Mouse (Mus musculus): ENCODE measurements around the gene Nemf.
"Not testable (repeated sequence)": the region's sequence is repeated elsewhere in the genome, so short reads cannot be mapped to it uniquely, and the experiment has no call there.

The Nemf gene

DNA sequence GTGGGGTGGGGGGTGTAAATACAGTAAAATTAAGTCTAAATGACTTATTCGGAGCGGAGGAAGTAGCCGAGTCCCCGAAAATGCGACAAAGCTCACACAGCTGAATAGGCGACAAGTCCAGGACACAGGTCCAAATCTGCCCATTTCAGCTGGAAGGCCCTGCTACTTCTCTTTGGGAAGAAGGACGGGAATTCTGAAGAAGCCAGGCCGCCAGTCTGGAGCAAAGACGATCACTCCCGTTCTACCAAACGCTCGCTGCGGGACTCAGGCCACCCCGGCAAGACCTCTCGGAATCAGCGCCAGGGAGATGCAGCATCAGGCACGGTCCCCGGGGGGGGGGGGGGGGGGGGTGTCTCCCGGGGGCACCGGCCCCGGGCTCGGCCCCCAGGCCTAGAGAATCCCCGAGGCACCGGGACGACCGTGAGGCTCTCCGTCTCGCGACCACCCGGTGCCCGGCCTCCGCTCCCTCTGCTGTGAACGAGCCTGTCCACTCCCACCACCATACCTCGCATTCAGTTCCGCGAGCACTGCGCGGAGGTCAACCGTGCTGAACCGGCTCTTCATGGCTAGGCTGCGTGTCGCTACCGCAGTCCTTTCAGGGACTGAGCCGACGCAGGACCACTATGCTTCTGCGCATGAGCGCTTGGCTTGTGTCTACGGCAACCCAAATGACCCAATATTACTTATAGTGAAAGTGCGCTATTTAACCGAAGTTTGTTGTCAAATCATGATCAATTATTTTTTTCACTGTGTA lies at the start of gene Nemf:
Gene Nemf, minus strand, starts transcription at position 620 of the 754 bp plus-strand sequence.
- DNase-seq (ENCODE audit: low spot score in 2 of 2) = peak; percentile 87 to 90

DNA sequence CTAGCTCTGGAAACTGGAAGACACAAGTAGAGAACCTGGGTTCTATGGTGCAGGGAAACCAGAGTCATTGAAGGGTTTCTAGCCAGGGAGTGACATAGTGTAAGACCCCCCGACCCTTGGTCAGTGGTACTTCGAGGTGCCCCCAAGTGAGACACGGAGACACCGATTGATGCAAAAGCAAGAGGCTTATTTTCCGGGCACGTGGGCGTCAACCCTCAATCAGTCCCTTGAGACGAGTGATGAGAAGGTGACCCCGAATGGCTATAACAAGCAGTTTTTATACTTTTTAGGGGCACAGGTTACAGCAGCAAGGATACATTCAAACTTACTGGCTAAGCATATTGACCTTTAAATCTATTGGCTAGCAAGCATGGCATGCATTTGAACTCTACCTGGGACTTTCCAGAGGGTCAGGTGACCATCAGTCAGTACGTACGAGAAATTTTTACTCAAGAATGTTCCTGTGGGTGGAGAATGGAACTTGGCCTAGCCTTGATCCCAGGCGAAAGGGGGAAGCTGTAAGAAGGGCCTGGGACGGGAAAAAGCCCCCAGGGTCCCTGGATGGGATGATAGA lies 45.7 kb upstream of the Nemf start:
- DNase-seq (ENCODE audit: low spot score in 2 of 2) = no peak

DNA sequence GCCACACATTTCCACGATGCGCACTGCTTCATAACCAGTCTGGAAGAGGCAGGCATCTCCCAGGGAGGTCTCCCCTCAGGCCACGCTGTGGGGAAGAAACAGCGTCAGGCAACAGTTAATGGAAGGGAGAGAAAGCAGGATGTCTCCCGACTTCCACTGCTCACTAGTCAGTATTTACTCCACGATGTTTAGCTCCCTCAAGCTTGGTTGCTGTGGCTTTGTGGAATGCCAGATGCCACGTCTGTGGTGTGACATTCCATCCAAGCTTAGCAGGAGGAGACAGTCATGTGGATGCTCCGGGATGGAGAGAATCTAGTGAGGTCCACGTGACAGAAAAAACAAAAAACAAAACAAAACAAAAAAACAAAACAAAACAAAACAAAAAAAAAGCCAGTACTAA lies 45.1 kb upstream of the Nemf start:
- DNase-seq (ENCODE audit: low spot score in 2 of 2) = no peak

DNA sequence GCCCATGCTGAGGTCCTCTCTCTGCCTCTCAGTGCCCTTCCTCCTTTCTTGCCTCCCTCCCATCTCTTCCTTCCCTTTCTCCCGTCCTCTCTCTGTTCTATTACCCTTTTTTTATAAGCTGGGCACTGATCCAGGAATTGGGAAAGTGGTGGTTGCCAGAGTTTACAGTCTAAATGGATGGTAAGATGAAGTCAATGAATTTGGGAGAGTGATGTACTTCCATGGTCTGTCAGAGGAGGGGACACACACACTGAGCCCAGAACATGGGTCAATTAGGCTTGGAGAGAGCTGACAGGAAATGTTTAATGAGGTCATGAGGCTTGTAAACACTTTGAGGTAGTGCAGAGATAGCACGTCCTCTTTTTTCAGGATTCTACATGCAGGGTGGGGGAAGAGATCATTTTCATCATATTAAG lies 43.9 kb upstream of the Nemf start:
- no peak for DNase-seq (ENCODE audit: low spot score in 2 of 2)

DNA sequence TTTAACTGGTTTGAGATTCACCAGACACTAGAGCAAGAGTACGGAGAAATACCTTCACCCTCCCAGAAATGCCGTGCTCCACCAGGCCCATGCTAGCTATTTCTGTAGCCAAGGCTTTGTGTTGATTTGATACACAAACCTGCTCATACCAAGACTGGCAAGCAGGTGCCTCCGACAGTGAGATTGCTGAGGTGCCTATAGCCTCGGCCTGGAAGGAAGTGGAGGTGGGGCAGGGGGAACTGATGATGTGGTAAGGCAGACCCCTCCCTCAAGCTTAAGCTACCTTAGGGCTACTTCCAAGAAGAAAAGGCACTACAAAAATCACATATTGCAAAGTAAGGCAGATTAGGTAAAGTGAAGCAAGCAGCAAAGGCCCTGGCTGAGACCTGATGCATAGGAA lies 43.4 kb upstream of the Nemf start:
- no peak for DNase-seq (ENCODE audit: low spot score in 2 of 2)

DNA sequence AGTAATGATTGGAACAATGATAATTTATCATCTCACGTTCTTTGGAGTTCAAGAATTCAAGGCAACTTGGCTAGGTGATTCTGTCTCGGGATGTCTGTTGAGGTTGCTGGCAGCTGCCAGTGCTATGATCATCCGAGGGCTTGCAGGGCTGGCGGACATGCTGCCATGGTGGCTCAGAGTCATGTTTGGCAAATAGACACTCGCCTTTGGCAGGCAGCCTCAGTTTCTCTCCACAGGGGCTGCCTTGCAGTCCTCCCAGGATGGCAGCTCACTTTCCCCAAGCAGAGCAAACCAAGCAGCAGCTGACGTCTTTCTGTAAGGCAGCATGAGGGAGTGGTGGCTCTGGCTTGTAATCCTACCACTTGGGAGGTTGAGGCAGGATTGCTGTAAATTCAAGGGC lies 37.5 kb upstream of the Nemf start:
- peak in 1 of 2 experiments; percentile 29 for DNase-seq (ENCODE audit: low spot score in 2 of 2)

DNA sequence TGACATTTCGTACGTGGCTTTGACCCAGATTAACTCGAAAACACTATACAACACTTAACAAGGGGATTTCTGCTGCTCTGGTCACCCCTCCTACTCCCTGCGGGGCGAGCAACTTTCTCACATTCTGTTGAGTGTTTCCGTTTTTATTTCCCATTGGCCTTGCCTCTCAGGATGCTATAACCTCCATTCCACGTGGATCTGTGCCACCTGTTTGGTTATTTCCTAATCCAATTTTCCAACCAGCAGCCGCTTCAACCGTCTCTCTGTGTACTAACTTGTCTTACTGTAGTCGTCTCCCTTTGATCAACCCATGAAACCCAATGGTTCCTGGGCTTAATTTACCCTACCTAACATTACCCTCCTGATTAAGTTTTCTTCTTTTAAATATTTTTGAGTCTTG lies 36.1 kb upstream of the Nemf start:
- DNase-seq (ENCODE audit: low spot score in 2 of 2) = no peak

DNA sequence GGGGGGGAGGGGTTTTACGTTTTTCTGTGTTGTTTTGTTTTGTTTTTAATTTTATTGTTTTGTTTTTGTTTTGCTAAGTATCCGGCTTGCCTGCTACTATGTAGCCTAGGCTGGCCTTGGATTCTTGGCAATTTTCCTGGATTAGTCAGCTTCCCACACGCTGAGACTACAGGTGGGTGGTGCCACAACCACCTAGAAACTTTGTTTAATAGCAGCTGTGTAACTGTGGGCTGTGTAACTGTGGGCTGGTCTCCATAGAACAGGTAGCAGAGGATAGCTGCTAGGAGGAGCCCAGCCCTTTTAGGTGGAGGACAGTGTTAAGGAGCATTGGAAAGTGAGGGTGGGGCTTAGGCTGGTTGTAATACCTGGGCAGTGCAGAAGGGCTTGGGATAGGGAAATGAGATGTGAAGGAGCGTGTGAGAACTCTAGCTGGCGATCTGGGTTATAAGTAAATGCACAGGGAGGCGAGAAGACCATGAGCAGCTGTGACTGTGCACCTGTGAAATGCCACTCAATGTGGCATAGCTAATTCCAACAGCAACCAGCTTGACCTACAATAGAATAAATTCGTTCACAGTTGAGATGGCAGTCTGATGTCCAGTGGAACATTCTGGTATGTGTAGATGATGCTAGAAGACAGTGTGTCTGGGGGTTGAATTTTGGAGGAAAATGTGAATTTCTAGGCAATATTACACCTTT lies 33.2 kb upstream of the Nemf start:
- no peak for DNase-seq (ENCODE audit: low spot score in 2 of 2)

DNA sequence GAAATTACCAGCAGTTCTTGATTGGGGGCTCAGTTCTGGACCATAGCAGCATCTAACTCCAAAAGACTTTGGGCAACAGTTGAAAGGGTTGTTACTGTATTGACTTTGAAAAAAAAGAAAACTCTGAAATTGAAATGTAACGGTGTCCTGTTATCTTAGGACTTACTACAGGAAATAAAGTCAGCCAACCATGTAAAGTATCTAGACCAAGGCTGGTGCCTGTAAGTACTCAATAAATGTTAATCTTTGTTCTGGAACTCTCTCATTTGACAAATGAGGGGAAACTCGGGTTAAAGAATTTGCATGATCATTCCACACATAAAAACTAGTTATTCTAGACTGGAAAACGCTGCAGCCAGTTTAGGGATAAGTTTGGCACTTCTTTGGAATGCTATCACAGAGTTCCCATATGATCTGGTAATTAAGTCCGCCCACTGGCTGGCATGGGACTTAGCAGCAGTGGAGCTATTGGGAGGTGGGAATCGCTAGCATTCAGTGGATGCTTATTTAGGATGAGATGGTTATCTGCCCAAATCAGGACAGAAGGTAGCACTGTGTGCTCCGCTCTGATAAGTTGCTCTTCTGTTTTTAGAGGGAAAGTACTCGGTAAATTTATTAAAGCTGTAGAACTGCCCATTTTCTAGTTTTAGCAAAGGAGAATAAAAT lies 32.4 kb upstream of the Nemf start:
- DNase-seq (ENCODE audit: low spot score in 2 of 2) = peak; percentile 52 to 64

DNA sequence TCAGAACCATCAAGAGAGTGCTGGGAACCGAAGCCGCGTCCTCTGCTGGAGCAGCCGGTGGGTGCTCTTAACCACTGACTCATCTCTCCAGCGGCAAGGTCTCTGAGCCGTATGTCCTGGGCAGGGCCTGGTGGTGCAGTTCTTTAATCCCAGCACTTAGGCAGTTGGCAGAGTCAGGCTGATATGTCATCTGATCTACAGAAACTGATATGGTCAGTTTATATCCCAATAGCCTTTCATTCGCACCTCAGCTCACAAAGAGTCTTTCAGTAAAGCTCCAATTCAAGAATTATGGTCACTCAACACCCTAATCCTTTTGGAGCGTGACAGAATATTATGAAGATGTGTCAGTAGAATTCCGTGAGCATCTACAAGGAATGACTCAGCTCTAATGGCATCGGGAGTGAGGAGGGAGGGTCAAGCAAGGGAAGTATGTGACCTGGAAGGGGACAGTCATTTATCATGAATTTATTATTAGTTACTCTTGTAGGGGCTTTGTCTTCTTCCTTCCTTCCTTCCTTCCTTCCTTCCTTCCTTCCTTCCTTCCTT lies 31.4 kb upstream of the Nemf start:
- DNase-seq (ENCODE audit: low spot score in 2 of 2) = no peak

DNA sequence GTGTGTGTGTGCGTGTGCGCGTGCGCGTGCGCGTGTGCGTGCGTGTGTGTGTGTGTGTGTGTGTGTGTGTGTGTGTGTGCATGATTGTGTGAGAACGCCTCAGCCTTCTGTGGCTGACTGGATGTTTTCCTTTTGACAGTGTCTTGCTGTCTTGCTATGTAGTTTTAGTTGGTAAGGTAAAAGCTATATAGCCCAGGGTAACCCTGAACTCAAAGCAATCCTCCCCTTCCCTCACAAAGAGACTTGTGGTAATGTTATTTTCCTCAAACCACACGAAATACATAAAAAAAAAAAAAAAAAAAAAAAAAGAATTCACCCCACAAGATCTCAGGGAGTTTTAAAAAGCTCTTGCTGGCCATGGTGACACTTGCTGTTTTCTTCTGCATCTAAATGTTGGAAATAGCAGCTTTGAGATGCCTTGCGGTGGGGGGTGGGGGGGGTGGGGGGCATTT lies 29.3 kb upstream of the Nemf start:
- not testable (repeated sequence) for DNase-seq (ENCODE audit: low spot score in 2 of 2)

DNA sequence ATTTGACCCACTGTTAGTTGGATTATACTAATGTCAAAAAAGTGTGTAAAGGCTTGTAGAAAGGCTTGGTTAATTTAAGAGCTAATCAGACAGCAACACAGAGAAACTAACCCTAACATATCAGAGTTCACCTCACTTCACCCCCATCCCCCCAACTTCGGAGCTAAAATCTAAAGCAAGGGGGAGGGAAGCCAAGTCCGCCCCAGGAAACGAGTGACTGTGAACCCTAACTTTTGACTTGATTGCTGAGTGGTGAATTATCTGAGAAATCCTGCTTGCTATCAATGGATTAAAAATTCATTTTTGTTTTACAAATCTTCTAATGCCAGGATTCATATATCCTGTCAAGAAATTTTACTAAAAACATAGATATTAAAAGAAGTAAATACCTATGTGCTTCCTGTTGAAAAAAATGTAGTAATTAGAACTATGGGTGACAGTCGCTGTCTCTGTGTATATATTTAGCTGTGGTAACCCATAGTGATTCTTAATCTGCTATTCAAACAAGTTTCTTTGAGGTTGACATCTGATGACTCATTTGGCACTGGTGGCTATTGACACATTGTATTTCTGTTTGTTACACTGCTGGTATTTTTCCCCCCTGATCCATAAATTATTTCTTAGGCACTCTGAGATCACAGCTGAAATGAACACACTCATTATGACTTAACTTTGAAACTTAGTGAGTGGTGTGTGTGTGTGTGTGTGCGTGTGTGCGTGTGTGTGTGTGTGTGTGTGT lies 28.7 kb upstream of the Nemf start:
- DNase-seq (ENCODE audit: low spot score in 2 of 2) = no peak

DNA sequence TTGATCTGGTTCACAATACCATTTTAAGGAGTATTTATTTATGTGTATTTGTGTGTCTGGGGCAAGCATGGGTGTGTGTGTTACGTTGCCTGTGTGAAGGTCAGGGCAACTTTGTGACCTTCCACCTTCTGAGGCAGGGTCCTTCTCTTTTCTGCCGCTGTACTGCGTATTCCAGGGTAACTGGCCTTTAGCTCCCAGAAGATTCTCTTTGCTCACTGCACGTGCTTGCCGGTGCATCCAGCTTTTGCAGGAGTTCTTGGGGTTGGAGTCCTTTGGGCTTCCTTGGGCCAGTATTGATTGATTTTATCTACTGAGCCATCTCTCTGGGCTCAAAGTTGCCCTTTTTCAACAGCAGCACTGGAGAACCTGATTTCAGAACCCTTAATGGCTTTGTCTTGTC lies 27.6 kb upstream of the Nemf start:
- DNase-seq (ENCODE audit: low spot score in 2 of 2) = no peak

DNA sequence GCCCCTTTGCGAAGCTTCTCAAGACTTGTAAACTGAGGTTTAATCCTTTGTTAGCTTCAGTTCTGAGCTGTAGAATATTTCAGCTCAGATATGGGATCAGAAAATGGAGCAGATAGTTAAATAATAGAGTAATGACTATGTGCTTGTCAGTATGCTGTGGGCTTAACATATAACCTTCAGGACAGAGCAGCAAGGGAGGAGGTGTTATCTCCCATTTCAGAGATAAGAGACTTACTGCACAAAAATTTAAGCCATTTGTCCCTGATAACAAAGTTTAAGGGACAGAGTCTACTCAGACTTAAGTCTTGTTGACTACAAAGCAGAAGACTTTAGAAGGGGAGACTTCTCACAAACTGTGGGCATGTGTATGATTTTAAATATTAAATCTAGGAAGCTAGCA lies 25.9 kb upstream of the Nemf start:
- DNase-seq (ENCODE audit: low spot score in 2 of 2) = no peak

DNA sequence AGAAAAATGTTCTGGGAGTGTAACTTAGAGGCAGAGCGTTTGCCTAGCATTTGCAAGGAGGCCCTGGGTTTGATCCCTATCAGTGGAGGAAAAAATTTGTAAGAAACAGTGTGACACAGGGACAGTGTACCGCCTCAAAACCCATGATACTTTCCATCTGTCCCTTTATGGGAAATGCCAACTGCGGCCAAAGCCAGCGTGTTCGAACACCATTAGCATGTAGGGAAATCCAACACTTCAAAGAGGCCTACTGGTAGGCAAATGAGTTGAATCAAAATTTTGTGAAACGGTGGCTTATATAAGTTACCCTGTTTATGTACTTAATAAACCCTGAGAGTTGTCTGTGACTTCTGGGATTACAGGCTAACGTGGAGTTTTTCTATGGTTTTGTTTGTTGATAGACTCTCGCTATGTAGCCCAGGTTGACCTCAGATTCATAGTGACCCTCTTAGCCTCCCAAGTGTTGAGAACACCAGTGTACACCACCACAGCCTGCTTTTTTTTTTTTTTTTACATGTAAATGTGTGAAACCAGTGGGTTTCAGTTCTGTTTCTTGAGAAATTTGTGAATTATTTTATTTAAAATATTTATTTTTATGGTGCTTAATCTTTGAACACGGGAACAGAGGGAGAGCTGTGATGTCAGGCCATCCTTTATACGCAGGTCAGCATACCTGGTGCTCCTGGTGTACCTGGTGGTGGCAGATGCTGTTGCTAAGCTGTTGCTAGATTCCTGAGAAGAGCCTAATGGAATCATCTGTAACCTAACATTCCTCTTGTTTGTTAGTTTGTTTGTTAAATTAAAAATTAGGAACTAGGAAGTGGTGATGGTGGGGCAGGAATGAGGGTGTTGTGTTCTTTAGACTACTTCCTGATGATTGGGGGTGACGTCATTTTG lies 21.8 kb upstream of the Nemf start:
- no peak for DNase-seq (ENCODE audit: low spot score in 2 of 2)

DNA sequence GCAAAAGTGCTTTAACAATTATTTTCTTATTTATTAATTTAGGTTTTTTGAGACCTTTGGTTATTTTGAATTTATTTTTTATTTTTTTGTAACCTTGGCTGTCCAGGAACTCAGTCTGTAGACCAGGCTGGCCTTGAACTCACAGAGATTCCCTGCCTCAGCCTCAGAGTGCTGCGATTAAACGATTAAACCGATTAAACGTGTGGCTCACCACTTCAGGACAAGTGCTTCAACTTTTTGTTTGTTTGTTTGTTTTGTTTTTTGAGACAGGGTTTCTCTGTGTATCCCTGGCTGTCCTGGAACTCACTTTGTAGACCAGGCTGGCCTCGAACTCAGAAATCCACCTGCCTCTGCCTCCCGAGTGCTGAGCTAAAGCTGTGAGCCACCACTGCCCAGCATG lies 20.7 kb upstream of the Nemf start:
- not testable (repeated sequence) for DNase-seq (ENCODE audit: low spot score in 2 of 2)

DNA sequence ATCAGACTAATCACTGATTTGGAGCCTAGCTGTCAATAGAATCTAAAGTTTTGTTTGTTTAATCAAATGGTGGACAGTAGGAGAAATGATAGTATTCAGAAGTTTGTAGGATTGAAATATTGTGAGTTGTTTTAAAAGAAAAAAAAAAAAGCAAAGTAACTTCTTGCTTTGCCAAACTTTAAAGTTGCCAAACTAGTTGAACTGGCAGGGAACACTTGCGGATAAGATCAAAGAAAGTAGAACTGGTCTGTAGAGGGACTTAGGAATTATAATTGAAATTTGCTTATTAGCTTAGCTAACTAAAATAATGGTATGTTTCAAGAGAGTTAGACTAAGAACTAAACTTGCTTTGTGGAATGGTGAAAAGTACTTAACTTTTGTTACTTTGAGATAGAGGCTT lies 20.2 kb upstream of the Nemf start:
- no peak for DNase-seq (ENCODE audit: low spot score in 2 of 2)

DNA sequence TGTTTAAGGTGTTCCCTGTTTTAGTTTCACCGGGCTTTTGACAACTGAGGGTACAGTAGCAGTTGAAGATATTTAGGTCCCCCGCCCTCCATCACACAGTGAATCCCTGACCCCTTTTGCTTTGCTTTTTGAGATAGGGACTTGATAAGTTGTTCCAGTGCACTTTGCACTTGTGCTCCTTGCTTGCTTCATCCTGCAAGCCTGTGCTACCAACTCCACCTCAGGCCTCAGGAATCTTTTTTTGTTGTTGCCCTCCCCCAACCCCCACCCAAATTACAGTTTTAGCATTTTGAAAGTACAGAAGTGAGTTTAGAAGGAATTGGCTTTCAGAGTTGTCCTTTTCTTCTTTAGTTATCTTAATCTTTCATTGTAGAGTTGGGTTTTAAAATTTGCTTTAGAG lies 19.2 kb upstream of the Nemf start:
- no peak for DNase-seq (ENCODE audit: low spot score in 2 of 2)

DNA sequence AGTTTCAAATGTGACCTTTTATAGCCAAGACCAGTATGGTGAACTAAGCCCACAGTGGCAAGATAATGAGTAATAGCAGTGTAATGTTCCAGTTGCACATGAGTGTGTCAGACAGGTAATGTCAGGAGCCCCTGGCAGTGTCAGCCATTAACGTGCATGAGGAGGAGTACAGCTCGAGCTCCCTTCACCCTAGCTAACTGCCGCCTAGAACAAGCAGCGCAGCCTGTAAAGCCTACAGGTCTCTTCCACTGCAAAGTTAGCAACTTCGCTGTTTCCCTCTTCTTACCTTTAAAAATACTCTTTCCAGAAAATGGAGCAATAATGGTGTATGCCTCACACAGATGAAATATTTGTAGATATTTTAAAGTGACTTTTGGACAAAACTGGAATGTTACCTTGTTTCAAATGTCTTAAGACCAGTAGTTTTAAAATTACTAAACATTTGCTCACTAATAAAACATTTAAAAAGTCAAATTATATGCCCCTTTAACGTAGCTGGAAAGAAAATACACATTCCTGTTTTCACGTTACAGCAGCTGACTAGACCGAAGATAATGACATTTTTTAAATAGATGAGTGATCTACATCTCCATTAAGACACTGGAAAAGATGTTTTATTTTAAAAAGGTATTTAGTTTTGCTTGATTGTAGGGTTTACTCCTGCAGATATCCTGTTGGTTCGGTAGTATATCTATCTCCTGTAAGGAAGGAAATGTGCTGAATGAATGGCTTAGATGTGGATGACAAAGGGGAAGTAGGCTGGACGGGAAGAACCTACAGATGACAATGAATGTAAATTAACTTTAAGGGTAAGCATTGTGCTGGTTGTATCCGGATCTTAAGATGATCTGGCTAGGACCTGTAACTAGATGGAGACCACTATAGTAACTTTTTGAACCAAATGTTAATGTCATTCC lies 17.1 kb upstream of the Nemf start:
- no peak for DNase-seq (ENCODE audit: low spot score in 2 of 2)
